Mouse (Mus musculus) layer of hippocampus, adult 9-11 months (tissue): ENCODE data around the gene Vhl.
"Not testable (repeated sequence)": the region's sequence is repeated elsewhere in the genome, so short reads cannot be mapped to it uniquely, and the experiment has no call there.

Experiments used
- DNase-seq: peaks from one replicate; pipeline ENCODE4 v3.0.0; 2022

Gene Vhl

GRCm38 (mm10) chr6:113662964-113663700, 39.4 kb downstream of the Vhl start:
- no peak for DNase-seq

DNA sequence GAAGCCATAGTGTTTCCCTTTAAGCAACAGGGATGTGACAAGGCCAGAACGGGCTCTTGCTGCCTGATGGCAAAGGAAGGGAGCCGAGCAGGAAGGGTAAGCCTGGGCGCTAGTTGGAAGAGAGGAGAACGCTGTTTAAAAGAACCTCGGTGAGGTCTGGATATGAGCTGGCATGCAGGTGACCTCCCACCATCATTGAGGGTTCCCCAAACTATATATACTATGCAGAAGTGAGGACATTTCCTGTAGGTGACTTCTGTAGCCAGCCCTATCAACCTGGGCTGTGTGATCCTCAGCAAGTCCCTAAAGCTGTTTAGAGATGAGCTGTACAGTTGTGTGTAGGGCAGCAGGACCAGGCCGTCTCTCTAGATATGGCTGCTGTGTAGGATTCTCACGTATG, 40.5 kb downstream of the Vhl start:
- no peak for DNase-seq

- no peak for DNase-seq
Measured at GRCm38 (mm10) chr6:113667611-113668122, 43.9 kb downstream of the Vhl start.

- DNase-seq: no peak
Measured at GRCm38 (mm10) chr6:113668287-113669154, 44.8 kb downstream of the Vhl start.

GRCm38 (mm10) chr6:113669821-113670220, 46.1 kb downstream of the Vhl start:
- no peak for DNase-seq

DNA sequence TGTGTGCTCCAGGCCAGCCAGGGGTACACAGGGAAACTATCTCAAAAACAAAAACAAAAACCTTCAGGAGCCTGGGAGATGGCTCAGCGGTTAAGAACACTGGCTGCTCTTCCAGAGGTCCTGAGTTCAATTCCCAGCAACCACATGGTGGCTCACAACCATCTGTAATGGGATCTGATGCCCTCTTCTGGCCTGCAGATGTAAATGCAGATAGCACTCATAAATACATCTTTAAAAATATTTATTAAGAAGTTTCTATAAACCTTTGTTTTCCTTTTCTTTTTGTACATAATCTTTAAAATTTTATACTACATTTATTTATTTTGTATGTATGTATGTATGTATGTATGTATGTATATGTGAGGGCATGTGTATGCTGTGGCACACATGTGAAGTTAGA, 48.3 kb downstream of the Vhl start:
- DNase-seq: not testable (repeated sequence)

GRCm38 (mm10) chr6:113672989-113673388, 49.2 kb downstream of the Vhl start:
- DNase-seq: no peak

- DNase-seq: no peak
Measured at GRCm38 (mm10) chr6:113675234-113675633, 51.5 kb downstream of the Vhl start.

DNA sequence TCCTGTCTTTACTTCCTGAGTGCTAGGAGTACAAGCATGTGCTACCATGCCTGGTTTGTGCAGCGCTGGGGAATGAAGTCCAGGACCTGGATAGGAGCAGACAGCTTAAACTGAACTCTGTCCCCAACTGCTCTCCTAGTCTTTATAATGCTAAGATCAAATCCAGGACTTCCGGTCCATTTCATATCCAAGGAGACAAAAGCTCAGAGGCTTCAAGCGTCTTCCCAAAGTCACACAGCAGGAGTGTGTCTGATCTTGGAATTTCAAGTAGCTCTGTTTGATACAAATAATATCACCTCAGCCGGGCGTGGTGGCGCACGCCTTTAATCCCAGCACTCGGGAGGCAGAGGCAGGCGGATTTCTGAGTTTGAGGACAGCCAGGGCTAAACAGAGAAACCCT, 52.2 kb downstream of the Vhl start:
- no peak for DNase-seq

- peak; percentile 88 for DNase-seq
Measured at GRCm38 (mm10) chr6:113677070-113677734, 53.4 kb downstream of the Vhl start.

DNA sequence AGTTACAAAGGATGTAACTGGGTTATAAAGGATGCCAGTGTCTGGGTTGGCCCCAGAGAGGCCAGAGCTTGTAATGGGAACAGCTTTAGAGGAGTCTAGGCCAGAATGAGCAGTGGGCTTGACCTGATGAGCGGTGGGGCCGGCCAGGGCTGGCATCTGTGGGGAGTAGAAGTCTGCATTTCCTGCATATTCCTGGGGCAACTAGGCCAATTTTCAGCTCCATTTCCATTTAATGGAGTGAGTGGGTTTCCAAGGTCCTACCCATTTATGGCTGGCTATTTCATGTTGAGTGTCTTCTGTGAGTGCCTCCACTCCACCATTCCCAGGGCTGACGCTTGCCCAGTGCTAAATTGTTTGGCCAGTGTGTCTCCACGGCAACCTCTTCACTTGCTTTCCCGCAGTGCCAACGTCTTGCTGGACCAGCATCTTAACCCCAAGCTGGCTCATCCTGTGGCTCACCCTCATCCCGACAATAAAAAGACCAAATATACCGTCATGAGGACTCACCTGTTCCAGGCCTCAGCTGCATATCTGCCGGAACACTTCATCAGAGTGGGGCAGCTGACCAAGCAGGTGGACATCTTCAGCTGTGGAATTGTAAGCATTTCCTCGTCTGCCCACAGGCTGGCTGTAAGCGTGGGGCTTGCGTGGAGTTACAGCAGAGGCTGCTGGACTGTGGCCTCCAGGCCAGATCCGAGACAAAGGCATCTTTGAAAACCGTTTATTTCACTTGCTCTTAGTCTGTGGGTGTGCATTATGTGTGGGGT, 54.7 kb downstream of the Vhl start:
- no peak for DNase-seq

DNA sequence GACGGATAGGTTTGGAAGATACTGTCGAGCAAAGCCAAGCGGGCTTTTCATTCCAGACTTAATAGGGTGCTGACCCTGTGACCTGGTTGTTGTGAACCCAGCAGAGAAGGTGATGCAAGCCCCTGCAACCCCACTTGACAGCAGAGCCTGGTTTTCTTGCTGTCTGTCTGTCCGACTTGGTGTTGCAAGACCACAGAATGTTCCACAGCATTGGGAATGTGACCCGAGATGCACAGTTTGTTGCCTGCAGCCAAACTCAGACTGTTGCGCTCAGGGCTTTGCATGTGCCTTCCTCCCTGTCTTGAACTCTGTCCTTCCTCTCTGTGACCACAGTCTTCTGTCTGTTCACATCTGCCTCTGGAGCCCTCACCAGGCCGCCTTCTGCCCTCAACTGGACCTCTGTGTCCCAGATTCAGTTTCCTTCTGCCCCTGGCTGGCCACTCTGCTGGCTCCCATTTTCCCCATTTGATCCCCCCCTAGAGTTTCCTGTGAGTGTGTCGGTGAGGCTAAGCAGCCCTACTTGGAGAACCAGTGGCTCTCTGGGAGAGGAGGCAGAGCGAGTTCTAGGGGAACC, 56.3 kb downstream of the Vhl start:
- DNase-seq: no peak
